Mouse (Mus musculus): ENCODE results near the gene Scpep1. TPM values are rescaled to one million over a fixed set of nuclear protein-coding genes. Genes with fewer than 3 reads are reported as not detected.

Scpep1 gene
- polyA plus RNA-seq, 1 experiment: 17.4 TPM

DNA sequence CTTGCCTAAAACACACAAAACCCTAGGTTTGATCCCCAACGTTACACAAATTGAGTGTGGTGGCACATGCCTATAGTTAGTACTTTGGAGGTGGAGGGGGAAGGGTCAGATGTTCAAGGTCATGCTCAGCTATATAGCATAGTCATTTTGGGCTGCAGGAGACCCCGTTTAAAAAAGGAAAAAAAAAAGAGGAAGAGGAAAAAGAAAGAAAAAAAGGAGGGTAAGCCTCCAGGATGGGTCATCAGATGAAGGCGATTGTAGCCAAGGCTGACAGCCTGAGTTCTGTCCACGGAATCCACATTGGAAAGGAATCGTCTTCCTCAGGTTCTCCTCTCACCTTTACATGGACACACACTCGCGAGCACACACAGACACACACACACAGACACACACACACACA is 39.2 kb upstream of the Scpep1 start:
- TF ChIP-seq POLR2A (IDR thresholded peaks at IDR 0.05; ENCODE audit: low read depth, low read length) (no peak), CTCF (IDR thresholded peaks at IDR 0.05; ENCODE audit: extremely low read depth, insufficient read depth, insufficient read length, insufficient replicate concordance) (no peak)
- no peaks in the 10 kb centered on the region for H3K27me3 ChIP-seq (ENCODE audit: control insufficient read depth, insufficient read depth, low read length)
- no peaks in the 10 kb centered on the region for H3K36me3 ChIP-seq (ENCODE audit: control insufficient read depth, insufficient read depth, low read length)
- peaks cover 2% of the 10 kb centered on the region; the same call in 1 of the 2 replicates for H3K4me1 ChIP-seq (ENCODE audit: control insufficient read depth, insufficient read depth, insufficient read length)
- no peak overlapping the region for H3K4me3 ChIP-seq (ENCODE audit: extremely low read depth, insufficient read depth, insufficient read length)
- DNase-seq (ENCODE audit: low read depth in 1 of 2, low spot score in 2 of 2): no peak
- WGBS: 73% methylated on average over 7 of the region's 7 CpGs
- H3K27ac ChIP-seq (ENCODE audit: insufficient read depth, low read length): no peak overlapping the region

DNA sequence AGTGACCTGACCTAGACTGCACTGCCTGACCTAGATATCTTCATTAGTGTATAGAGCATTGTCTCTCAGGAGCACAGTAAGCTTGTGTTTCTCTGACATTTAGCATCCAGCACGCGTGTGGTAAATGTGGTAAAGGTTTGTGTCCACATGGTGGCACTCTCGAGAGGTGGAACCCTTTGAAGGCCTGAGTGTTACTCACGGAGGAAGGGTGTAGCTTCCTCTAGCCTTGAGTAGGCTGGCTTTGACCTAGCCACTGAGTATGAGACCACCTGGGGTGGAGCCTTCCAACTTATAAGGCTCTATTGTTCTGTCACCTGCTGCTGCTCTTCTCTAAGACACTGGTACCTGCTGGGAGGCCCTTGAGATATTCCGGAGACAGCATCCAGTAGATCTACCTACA is 38.4 kb upstream of the Scpep1 start:
- WGBS: 18% methylated on average over 5 of the region's 5 CpGs
- no peaks in the 10 kb centered on the region for H3K27me3 ChIP-seq (ENCODE audit: control insufficient read depth, insufficient read depth, low read length)
- TF ChIP-seq CTCF (IDR thresholded peaks at IDR 0.05; ENCODE audit: extremely low read depth, insufficient read depth, insufficient read length, insufficient replicate concordance) (peak; percentile 66; the same call in 1 of the 2 replicates), POLR2A (IDR thresholded peaks at IDR 0.05; ENCODE audit: low read depth, low read length) (no peak)
- no peak overlapping the region for H3K4me3 ChIP-seq (ENCODE audit: extremely low read depth, insufficient read depth, insufficient read length)
- H3K27ac ChIP-seq (ENCODE audit: insufficient read depth, low read length): no peak overlapping the region
- H3K4me1 ChIP-seq (ENCODE audit: control insufficient read depth, insufficient read depth, insufficient read length): peaks cover 2% of the 10 kb centered on the region; the same call in 1 of the 2 replicates
- H3K36me3 ChIP-seq (ENCODE audit: control insufficient read depth, insufficient read depth, low read length): no peaks in the 10 kb centered on the region
- DNase-seq (ENCODE audit: low read depth in 1 of 2, low spot score in 2 of 2): peak; percentile 74 to 82

DNA sequence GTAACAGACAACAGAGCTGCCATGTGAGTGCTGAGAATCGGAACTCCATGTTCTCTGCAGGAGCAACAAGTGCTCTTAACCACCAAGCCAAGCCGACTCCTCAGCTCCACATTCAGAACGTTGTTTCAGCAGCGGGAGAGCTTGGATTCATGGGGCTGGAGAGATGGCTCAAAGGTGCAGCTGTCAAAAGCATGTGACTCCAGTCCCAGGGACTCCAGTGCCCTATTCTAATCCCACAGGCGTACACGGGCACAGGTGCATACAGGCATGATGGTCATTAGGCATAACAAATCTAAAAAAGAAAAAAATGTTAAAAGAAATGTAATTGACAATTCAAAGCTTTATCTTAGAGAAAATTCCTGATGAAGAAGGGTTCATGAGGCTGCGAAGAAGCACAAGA is 37.9 kb upstream of the Scpep1 start:
- TF ChIP-seq POLR2A (IDR thresholded peaks at IDR 0.05; ENCODE audit: low read depth, low read length) (no peak), CTCF (IDR thresholded peaks at IDR 0.05; ENCODE audit: extremely low read depth, insufficient read depth, insufficient read length, insufficient replicate concordance) (no peak)
- Histone ChIP-seq H3K36me3 (ENCODE audit: control insufficient read depth, insufficient read depth, low read length) (no peaks in the 10 kb centered on the region), H3K27ac (ENCODE audit: insufficient read depth, low read length) (no peak overlapping the region), H3K4me3 (ENCODE audit: extremely low read depth, insufficient read depth, insufficient read length) (no peak overlapping the region), H3K4me1 (ENCODE audit: control insufficient read depth, insufficient read depth, insufficient read length) (no peaks in the 10 kb centered on the region), H3K27me3 (ENCODE audit: control insufficient read depth, insufficient read depth, low read length) (no peaks in the 10 kb centered on the region)
- WGBS: 68% methylated on average over 7 of the region's 7 CpGs
- DNase-seq (ENCODE audit: low read depth in 1 of 2, low spot score in 2 of 2): no peak

GRCm38 (mm10) chr11:88989530-88989929 is 34.3 kb upstream of the Scpep1 start:
- Histone ChIP-seq H3K27ac (ENCODE audit: insufficient read depth, low read length) (no peak overlapping the region), H3K36me3 (ENCODE audit: control insufficient read depth, insufficient read depth, low read length) (peaks cover 7% of the 10 kb centered on the region), H3K4me1 (ENCODE audit: control insufficient read depth, insufficient read depth, insufficient read length) (no peaks in the 10 kb centered on the region), H3K4me3 (ENCODE audit: extremely low read depth, insufficient read depth, insufficient read length) (no peak overlapping the region), H3K27me3 (ENCODE audit: control insufficient read depth, insufficient read depth, low read length) (no peaks in the 10 kb centered on the region)
- TF ChIP-seq CTCF (IDR thresholded peaks at IDR 0.05; ENCODE audit: extremely low read depth, insufficient read depth, insufficient read length, insufficient replicate concordance) (peak; percentile 18; the same call in 1 of the 2 replicates), POLR2A (IDR thresholded peaks at IDR 0.05; ENCODE audit: low read depth, low read length) (no peak)
- peak in 1 of 2 experiments; percentile 41 for DNase-seq (ENCODE audit: low read depth in 1 of 2, low spot score in 2 of 2)
- 62% methylated on average over 5 of the region's 5 CpGs for WGBS

- Histone ChIP-seq H3K36me3 (ENCODE audit: control insufficient read depth, insufficient read depth, low read length) (peaks cover 7% of the 10 kb centered on the region), H3K4me1 (ENCODE audit: control insufficient read depth, insufficient read depth, insufficient read length) (no peaks in the 10 kb centered on the region), H3K27me3 (ENCODE audit: control insufficient read depth, insufficient read depth, low read length) (no peaks in the 10 kb centered on the region), H3K27ac (ENCODE audit: insufficient read depth, low read length) (no peak overlapping the region), H3K4me3 (ENCODE audit: extremely low read depth, insufficient read depth, insufficient read length) (no peak overlapping the region)
- 75% methylated on average over 5 of the region's 5 CpGs for WGBS
- no peak for TF ChIP-seq POLR2A (IDR thresholded peaks at IDR 0.05; ENCODE audit: low read depth, low read length)
- TF ChIP-seq CTCF (IDR thresholded peaks at IDR 0.05; ENCODE audit: extremely low read depth, insufficient read depth, insufficient read length, insufficient replicate concordance): no peak
- DNase-seq (ENCODE audit: low read depth in 1 of 2, low spot score in 2 of 2): no peak
Measured at GRCm38 (mm10) chr11:88988956-88989355, 33.7 kb upstream of the Scpep1 start.

- Histone ChIP-seq H3K4me1 (ENCODE audit: control insufficient read depth, insufficient read depth, insufficient read length) (no peaks in the 10 kb centered on the region), H3K27me3 (ENCODE audit: control insufficient read depth, insufficient read depth, low read length) (no peaks in the 10 kb centered on the region), H3K4me3 (ENCODE audit: extremely low read depth, insufficient read depth, insufficient read length) (no peak overlapping the region), H3K36me3 (ENCODE audit: control insufficient read depth, insufficient read depth, low read length) (peaks cover 7% of the 10 kb centered on the region), H3K27ac (ENCODE audit: insufficient read depth, low read length) (no peak overlapping the region)
- WGBS: 93% methylated on average over 10 of the region's 10 CpGs
- DNase-seq (ENCODE audit: low read depth in 1 of 2, low spot score in 2 of 2): no peak
- TF ChIP-seq CTCF (IDR thresholded peaks at IDR 0.05; ENCODE audit: extremely low read depth, insufficient read depth, insufficient read length, insufficient replicate concordance) (no peak), POLR2A (IDR thresholded peaks at IDR 0.05; ENCODE audit: low read depth, low read length) (no peak)
Measured at GRCm38 (mm10) chr11:88986616-88987015, 31.4 kb upstream of the Scpep1 start.

- TF ChIP-seq POLR2A (IDR thresholded peaks at IDR 0.05; ENCODE audit: low read depth, low read length): no peak
- no peak for TF ChIP-seq CTCF (IDR thresholded peaks at IDR 0.05; ENCODE audit: extremely low read depth, insufficient read depth, insufficient read length, insufficient replicate concordance)
- DNase-seq (ENCODE audit: low read depth in 1 of 2, low spot score in 2 of 2): no peak
- 55% methylated on average over 8 of the region's 8 CpGs for WGBS
- Histone ChIP-seq H3K4me1 (ENCODE audit: control insufficient read depth, insufficient read depth, insufficient read length) (no peaks in the 10 kb centered on the region), H3K4me3 (ENCODE audit: extremely low read depth, insufficient read depth, insufficient read length) (no peak overlapping the region), H3K27me3 (ENCODE audit: control insufficient read depth, insufficient read depth, low read length) (no peaks in the 10 kb centered on the region), H3K27ac (ENCODE audit: insufficient read depth, low read length) (no peak overlapping the region), H3K36me3 (ENCODE audit: control insufficient read depth, insufficient read depth, low read length) (peaks cover 4% of the 10 kb centered on the region)
Measured at GRCm38 (mm10) chr11:88981337-88981736, 26.1 kb upstream of the Scpep1 start.
